Mouse (Mus musculus) urinary bladder, postnatal 14 days (tissue): ENCODE results near the gene Rnf217.

ENCODE experiments used
- DNase-seq: peaks from one replicate; pipeline ENCODE4 v3.0.0; 2021; ENCODE audit warnings: low spot score

Gene Rnf217

GRCm38 (mm10) chr10:31553302-31553701, 55.7 kb downstream of the Rnf217 start:
- DNase-seq: no peak

GRCm38 (mm10) chr10:31551850-31552249, 57.1 kb downstream of the Rnf217 start:
- DNase-seq: no peak

- no peak for DNase-seq
These were observed 57.6 kb downstream of the Rnf217 start for GRCm38 (mm10) chr10:31551362-31551761.

GRCm38 (mm10) chr10:31547156-31547555, 61.8 kb downstream of the Rnf217 start:
- no peak for DNase-seq

- no peak for DNase-seq
These were observed 64.6 kb downstream of the Rnf217 start for GRCm38 (mm10) chr10:31544149-31544942.

- DNase-seq: no peak
These were observed 68.5 kb downstream of the Rnf217 start for GRCm38 (mm10) chr10:31540518-31540917.

- no peak for DNase-seq
These were observed 69.6 kb downstream of the Rnf217 start for GRCm38 (mm10) chr10:31539351-31539750.

GRCm38 (mm10) chr10:31538721-31539120, 70.3 kb downstream of the Rnf217 start:
- no peak for DNase-seq

GRCm38 (mm10) chr10:31538243-31538642, 70.7 kb downstream of the Rnf217 start:
- no peak for DNase-seq

GRCm38 (mm10) chr10:31537213-31537612, 71.8 kb downstream of the Rnf217 start:
- DNase-seq: no peak

- DNase-seq: no peak
These were observed 73.9 kb downstream of the Rnf217 start for GRCm38 (mm10) chr10:31535046-31535445.

GRCm38 (mm10) chr10:31533270-31533826, 75.6 kb downstream of the Rnf217 start:
- DNase-seq: peak; percentile 46

GRCm38 (mm10) chr10:31532782-31533181, 76.2 kb downstream of the Rnf217 start:
- DNase-seq: no peak

- no peak for DNase-seq
These were observed 80.5 kb downstream of the Rnf217 start for GRCm38 (mm10) chr10:31528297-31528984.

- DNase-seq: no peak
These were observed 83.3 kb downstream of the Rnf217 start for GRCm38 (mm10) chr10:31525705-31526104.

- DNase-seq: peak; percentile 47
These were observed 89.6 kb downstream of the Rnf217 start for GRCm38 (mm10) chr10:31519420-31519819.

- no peak for DNase-seq
These were observed 90.8 kb downstream of the Rnf217 start for GRCm38 (mm10) chr10:31518210-31518609.

GRCm38 (mm10) chr10:31517192-31517591, 91.8 kb downstream of the Rnf217 start:
- no peak for DNase-seq

GRCm38 (mm10) chr10:31515897-31516296, 93.1 kb downstream of the Rnf217 start:
- no peak for DNase-seq

GRCm38 (mm10) chr10:31504134-31504551, 104.8 kb downstream of the Rnf217 start:
- peak; percentile 49 for DNase-seq

GRCm38 (mm10) chr10:31503542-31504133, 105.3 kb downstream of the Rnf217 start:
- DNase-seq: no peak

GRCm38 (mm10) chr10:31501644-31502043, 107.3 kb downstream of the Rnf217 start:
- DNase-seq: no peak

GRCm38 (mm10) chr10:31496931-31497330, 112.1 kb downstream of the Rnf217 start:
- no peak for DNase-seq
